Mouse (Mus musculus) olfactory bulb, adult 2 months (tissue): ENCODE results near the gene Trmt10b.

Source experiments
- CTCF ChIP-seq: fragments of 200-500 bp; IDR thresholded peaks from 2 replicates; pipeline ENCODE4 v1.5.1; 2012; ENCODE audit warnings: low read depth, mild to moderate bottlenecking, low read length, moderate library complexity; ENCODE audit not compliant: insufficient read depth
- POLR2A ChIP-seq: fragments of 200-500 bp; IDR thresholded peaks from 2 replicates; pipeline ENCODE4 v1.6.1; 2012; ENCODE audit warnings: mild to moderate bottlenecking, low read depth, low read length, moderate library complexity; ENCODE audit not compliant: insufficient read depth

DNA sequence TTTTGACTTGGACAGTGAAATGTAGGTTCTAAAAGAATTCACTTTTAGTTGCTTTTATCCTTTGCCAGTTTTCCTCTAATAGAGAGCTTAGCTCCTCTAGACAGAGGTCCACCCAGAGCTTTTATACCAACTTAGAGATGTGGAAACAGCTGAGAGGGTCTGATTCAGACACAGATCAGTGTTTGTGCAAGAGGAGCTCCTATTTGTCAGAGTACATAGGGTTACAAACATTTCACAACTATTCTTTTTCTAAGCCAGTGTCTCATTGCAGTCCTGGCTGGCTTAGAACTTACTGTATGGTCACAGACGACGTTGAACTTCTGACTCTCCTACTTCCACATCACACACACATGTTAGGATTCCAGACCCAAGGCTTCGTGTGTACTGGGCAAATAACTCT lies 59.7 kb downstream of the Trmt10b start:
- TF ChIP-seq CTCF (no peak), POLR2A (no peak)
